Mouse (Mus musculus): ENCODE data around the gene Cygb. TPM values are rescaled to one million over a fixed set of nuclear protein-coding genes. Genes with fewer than 3 reads are reported as not detected.

Gene Cygb
- 17.8 and 20.5 TPM in 2 replicates for polyA plus RNA-seq (2014; fragmentation: Nextera tagmentation; extraction: Ambion mirVana)

- Histone ChIP-seq H3K4me1 (ENCODE audit: control insufficient read depth, insufficient read depth, low read length) (peaks cover 20% of the 10 kb centered on the region), H3K9me3 (ENCODE audit: control insufficient read depth, low read length) (no peaks in the 10 kb centered on the region), H3K4me2 (ENCODE audit: low read depth, low read length) (peak within 1 kb of the TSS; percentile 97), H3K27ac (replicated peaks; ENCODE audit: low read depth, low read length) (no peak within 1 kb of the TSS), H3K36me3 (ENCODE audit: control insufficient read depth, insufficient read depth, low read length) (no peaks in the 10 kb centered on the region), H3K4me3 (ENCODE audit: low read depth, low read length) (peak within 1 kb of the TSS; percentile 60), H3K27me3 (replicated peaks; ENCODE audit: control insufficient read depth, insufficient read depth, low read length) (peaks cover 24% of the 10 kb centered on the region), H3K9ac (ENCODE audit: low read depth, low read length) (peak within 1 kb of the TSS; percentile 75)
- ATAC-seq (ENCODE audit: low read depth) (peak; percentile 22; the same call in 1 of the 2 replicates), DNase-seq (ENCODE audit: low spot score) (no peak)
- 12% methylated on average over 12 of the region's 28 CpGs for WGBS
Measured at GRCm38 (mm10) chr11:116654255-116654821, at the start of gene Cygb. Gene Cygb (minus strand): TSS chr11:116654313.

- H3K27me3 ChIP-seq (replicated peaks; ENCODE audit: control insufficient read depth, insufficient read depth, low read length) = no peaks in the 10 kb centered on the region
- H3K9me3 ChIP-seq (ENCODE audit: control insufficient read depth, low read length) = no peaks in the 10 kb centered on the region
- WGBS = 31% methylated on average over 5 of the region's 5 CpGs
- no peak overlapping the region for H3K9ac ChIP-seq (ENCODE audit: low read depth, low read length)
- no peak overlapping the region for H3K27ac ChIP-seq (replicated peaks; ENCODE audit: low read depth, low read length)
- no peak overlapping the region for H3K4me2 ChIP-seq (ENCODE audit: low read depth, low read length)
- no peak for DNase-seq (ENCODE audit: low spot score)
- H3K4me3 ChIP-seq (ENCODE audit: low read depth, low read length) = no peak overlapping the region
- no peak for ATAC-seq (ENCODE audit: low read depth)
- no peaks in the 10 kb centered on the region for H3K36me3 ChIP-seq (ENCODE audit: control insufficient read depth, insufficient read depth, low read length)
- no peaks in the 10 kb centered on the region for H3K4me1 ChIP-seq (ENCODE audit: control insufficient read depth, insufficient read depth, low read length)
Measured at GRCm38 (mm10) chr11:116701377-116701841, 47.3 kb upstream of the Cygb start.

GRCm38 (mm10) chr11:116697521-116697920 is 43.4 kb upstream of the Cygb start:
- no peak overlapping the region for H3K4me2 ChIP-seq (ENCODE audit: low read depth, low read length)
- no peak overlapping the region for H3K9ac ChIP-seq (ENCODE audit: low read depth, low read length)
- peaks cover 34% of the 10 kb centered on the region for H3K27me3 ChIP-seq (replicated peaks; ENCODE audit: control insufficient read depth, insufficient read depth, low read length)
- DNase-seq (ENCODE audit: low spot score) (no peak), ATAC-seq (ENCODE audit: low read depth) (no peak)
- H3K9me3 ChIP-seq (ENCODE audit: control insufficient read depth, low read length) = no peaks in the 10 kb centered on the region
- no peak overlapping the region for H3K27ac ChIP-seq (replicated peaks; ENCODE audit: low read depth, low read length)
- H3K36me3 ChIP-seq (ENCODE audit: control insufficient read depth, insufficient read depth, low read length) = no peaks in the 10 kb centered on the region
- no peak overlapping the region for H3K4me3 ChIP-seq (ENCODE audit: low read depth, low read length)
- H3K4me1 ChIP-seq (ENCODE audit: control insufficient read depth, insufficient read depth, low read length) = no peaks in the 10 kb centered on the region
- 67% methylated on average over 8 of the region's 9 CpGs for WGBS

- H3K4me2 ChIP-seq (ENCODE audit: low read depth, low read length) = no peak overlapping the region
- peaks cover 37% of the 10 kb centered on the region for H3K27me3 ChIP-seq (replicated peaks; ENCODE audit: control insufficient read depth, insufficient read depth, low read length)
- DNase-seq (ENCODE audit: low spot score) = no peak
- H3K4me3 ChIP-seq (ENCODE audit: low read depth, low read length) = no peak overlapping the region
- H3K36me3 ChIP-seq (ENCODE audit: control insufficient read depth, insufficient read depth, low read length) = no peaks in the 10 kb centered on the region
- ATAC-seq (ENCODE audit: low read depth) = no peak
- 86% methylated on average over 4 of the region's 4 CpGs for WGBS
- H3K4me1 ChIP-seq (ENCODE audit: control insufficient read depth, insufficient read depth, low read length) = no peaks in the 10 kb centered on the region
- H3K9me3 ChIP-seq (ENCODE audit: control insufficient read depth, low read length) = no peaks in the 10 kb centered on the region
- no peak overlapping the region for H3K27ac ChIP-seq (replicated peaks; ENCODE audit: low read depth, low read length)
- no peak overlapping the region for H3K9ac ChIP-seq (ENCODE audit: low read depth, low read length)
Measured at GRCm38 (mm10) chr11:116696426-116696825, 42.3 kb upstream of the Cygb start.

GRCm38 (mm10) chr11:116695194-116695880 is 41.2 kb upstream of the Cygb start:
- DNase-seq (ENCODE audit: low spot score) = no peak
- H3K9me3 ChIP-seq (ENCODE audit: control insufficient read depth, low read length) = no peaks in the 10 kb centered on the region

GRCm38 (mm10) chr11:116694250-116695193 is 40.4 kb upstream of the Cygb start:
- Histone ChIP-seq H3K9ac (ENCODE audit: low read depth, low read length) (peak overlapping the region; percentile 68), H3K4me3 (ENCODE audit: low read depth, low read length) (peak overlapping the region; percentile 51), H3K27me3 (replicated peaks; ENCODE audit: control insufficient read depth, insufficient read depth, low read length) (peaks cover 37% of the 10 kb centered on the region), H3K36me3 (ENCODE audit: control insufficient read depth, insufficient read depth, low read length) (no peaks in the 10 kb centered on the region), H3K9me3 (ENCODE audit: control insufficient read depth, low read length) (no peaks in the 10 kb centered on the region), H3K27ac (replicated peaks; ENCODE audit: low read depth, low read length) (no peak overlapping the region), H3K4me1 (ENCODE audit: control insufficient read depth, insufficient read depth, low read length) (no peaks in the 10 kb centered on the region), H3K4me2 (ENCODE audit: low read depth, low read length) (peak overlapping the region; percentile 88)
- ATAC-seq (ENCODE audit: low read depth) (peak; percentile 80), DNase-seq (ENCODE audit: low spot score) (peak; percentile 44)
- WGBS = 3% methylated on average over 34 of the region's 73 CpGs

More at GRCm38 (mm10) chr11:116695194-116695880, 41.2 kb upstream of the Cygb start:
- no peak for ATAC-seq (ENCODE audit: low read depth)
- H3K4me2 ChIP-seq (ENCODE audit: low read depth, low read length) = no peak overlapping the region
- peaks cover 37% of the 10 kb centered on the region for H3K27me3 ChIP-seq (replicated peaks; ENCODE audit: control insufficient read depth, insufficient read depth, low read length)
- H3K36me3 ChIP-seq (ENCODE audit: control insufficient read depth, insufficient read depth, low read length) = no peaks in the 10 kb centered on the region
- H3K4me1 ChIP-seq (ENCODE audit: control insufficient read depth, insufficient read depth, low read length) = no peaks in the 10 kb centered on the region
- 0 out of 2 replicates have a peak overlapping the region, but pooled peaks have one; percentile 51 for H3K4me3 ChIP-seq (ENCODE audit: low read depth, low read length)
- no peak overlapping the region for H3K27ac ChIP-seq (replicated peaks; ENCODE audit: low read depth, low read length)
- no peak overlapping the region for H3K9ac ChIP-seq (ENCODE audit: low read depth, low read length)
- 26% methylated on average over 23 of the region's 23 CpGs for WGBS

GRCm38 (mm10) chr11:116693899-116694249 is 39.8 kb upstream of the Cygb start:
- peaks cover 37% of the 10 kb centered on the region for H3K27me3 ChIP-seq (replicated peaks; ENCODE audit: control insufficient read depth, insufficient read depth, low read length)
- WGBS = 31% methylated on average over 4 of the region's 4 CpGs
- no peak overlapping the region for H3K27ac ChIP-seq (replicated peaks; ENCODE audit: low read depth, low read length)
- no peaks in the 10 kb centered on the region for H3K36me3 ChIP-seq (ENCODE audit: control insufficient read depth, insufficient read depth, low read length)
- ATAC-seq (ENCODE audit: low read depth) (no peak), DNase-seq (ENCODE audit: low spot score) (no peak)
- peak overlapping the region; percentile 88 for H3K4me2 ChIP-seq (ENCODE audit: low read depth, low read length)
- peak overlapping the region; percentile 68 for H3K9ac ChIP-seq (ENCODE audit: low read depth, low read length)
- no peaks in the 10 kb centered on the region for H3K4me1 ChIP-seq (ENCODE audit: control insufficient read depth, insufficient read depth, low read length)
- peak overlapping the region; percentile 51 for H3K4me3 ChIP-seq (ENCODE audit: low read depth, low read length)
- no peaks in the 10 kb centered on the region for H3K9me3 ChIP-seq (ENCODE audit: control insufficient read depth, low read length)
